Mouse (Mus musculus) neural tube, embryonic 15.5 days (tissue): ENCODE results near the gene Hist1h2an. TPM values are rescaled to one million over a fixed set of nuclear protein-coding genes. Genes with fewer than 3 reads are reported as not detected.
"Not testable (repeated sequence)": the region's sequence is repeated elsewhere in the genome, so short reads cannot be mapped to it uniquely, and the experiment has no call there.

Experiments used
- ATAC-seq: fragments of 200-750 bp; cut with Nextera tagmentation; 2 replicates; pipeline ENCODE4 v1.8.0; 2017; ENCODE audit warnings: mild to moderate bottlenecking, moderate TSS enrichment, moderate library complexity; ENCODE audit not compliant: low FRiP score
- H3K27ac ChIP-seq: fragments of 300-500 bp; sonication (generic); replicated peaks from 2 replicates; pipeline ENCODE4 v1.5.1; 2015; ENCODE audit warnings: mild to moderate bottlenecking, inconsistent platforms
- H3K27me3 ChIP-seq: fragments of 300-500 bp; sonication (generic); replicated peaks from 2 replicates; pipeline ENCODE4 v1.6.1; 2015; ENCODE audit warnings: inconsistent platforms
- H3K36me3 ChIP-seq: fragments of 300-500 bp; sonication (generic); 2 replicates; pipeline ENCODE4 v1.6.1; 2015; ENCODE audit warnings: inconsistent platforms
- H3K4me1 ChIP-seq: fragments of 300-500 bp; sonication (generic); 2 replicates; pipeline ENCODE4 v1.6.1; 2015; ENCODE audit warnings: inconsistent platforms
- H3K4me2 ChIP-seq: fragments of 300-500 bp; sonication (generic); 2 replicates; pipeline ENCODE4 v1.6.1; 2015; ENCODE audit warnings: inconsistent platforms, mild to moderate bottlenecking, moderate library complexity
- H3K4me3 ChIP-seq: fragments of 300-500 bp; sonication (generic); replicated peaks from 2 replicates; pipeline ENCODE4 v1.5.1; 2015; ENCODE audit warnings: mild to moderate bottlenecking, inconsistent platforms
- H3K9ac ChIP-seq: fragments of 300-500 bp; sonication (generic); replicated peaks from 2 replicates; pipeline ENCODE4 v1.6.1; 2015; ENCODE audit warnings: mild to moderate bottlenecking, inconsistent platforms
- H3K9me3 ChIP-seq: fragments of 300-500 bp; sonication (generic); replicated peaks from 2 replicates; pipeline ENCODE4 v1.6.1; 2016; ENCODE audit warnings: inconsistent platforms
- WGBS: fragments of 180-500 bp; shearing (Covaris S2); methylation state at CpG from one replicate; pipeline ENCODE4 v1.1.7; 2015; ENCODE audit warnings: mixed read lengths; 5-methylcytosine and 5-hydroxymethylcytosine counted together
- polyA plus RNA-seq: library from polyadenylated mRNA; unstranded; fragments of >200 nt; fragmentation: Nextera tagmentation; extraction: Ambion mirVana; gene quantifications from 2 replicates; pipeline ENCODE4 v1.2.1, GENCODE M21; 2015

Hist1h2an gene
- polyA plus RNA-seq, 1 experiment from 2014 or later = not detected

- not testable (repeated sequence) for H3K9me3 ChIP-seq, H3K9ac ChIP-seq, H3K36me3 ChIP-seq, H3K4me1 ChIP-seq, H3K4me3 ChIP-seq, ATAC-seq, H3K4me2 ChIP-seq, H3K27me3 ChIP-seq, H3K27ac ChIP-seq
Observed at GRCm38 (mm10) chr13:21797163-21797562, 10.1 kb upstream of the Hist1h2an start.

DNA sequence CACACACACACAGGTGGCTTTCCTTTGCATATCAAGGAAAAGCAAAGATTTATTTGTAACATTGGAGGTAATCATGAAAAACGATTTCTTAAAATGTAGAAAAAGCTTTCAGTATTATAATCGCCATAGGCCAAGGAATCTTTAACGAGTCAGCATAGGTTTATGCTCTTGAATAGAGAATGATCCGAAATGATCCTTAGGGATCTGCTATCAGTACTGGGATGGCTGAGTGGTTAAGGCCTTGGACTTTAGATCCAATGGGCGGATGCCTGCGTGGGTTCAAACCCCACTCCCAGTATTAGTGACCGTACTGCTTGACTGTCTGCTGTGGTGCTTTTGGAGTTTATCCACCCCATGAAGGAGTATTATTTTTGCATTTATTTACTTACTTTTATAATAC, 8.6 kb upstream of the Hist1h2an start:
- H3K4me1 ChIP-seq = peaks cover 5% of the 10 kb centered on the region; the same call in 1 of the 2 replicates
- no peak overlapping the region for H3K9ac ChIP-seq
- H3K36me3 ChIP-seq = no peaks in the 10 kb centered on the region
- no peak overlapping the region for H3K4me2 ChIP-seq
- WGBS = 97% methylated on average over 7 of the region's 7 CpGs
- no peak for ATAC-seq
- H3K4me3 ChIP-seq = no peak overlapping the region
- no peak overlapping the region for H3K27ac ChIP-seq
- no peaks in the 10 kb centered on the region for H3K27me3 ChIP-seq
- H3K9me3 ChIP-seq = no peaks in the 10 kb centered on the region

DNA sequence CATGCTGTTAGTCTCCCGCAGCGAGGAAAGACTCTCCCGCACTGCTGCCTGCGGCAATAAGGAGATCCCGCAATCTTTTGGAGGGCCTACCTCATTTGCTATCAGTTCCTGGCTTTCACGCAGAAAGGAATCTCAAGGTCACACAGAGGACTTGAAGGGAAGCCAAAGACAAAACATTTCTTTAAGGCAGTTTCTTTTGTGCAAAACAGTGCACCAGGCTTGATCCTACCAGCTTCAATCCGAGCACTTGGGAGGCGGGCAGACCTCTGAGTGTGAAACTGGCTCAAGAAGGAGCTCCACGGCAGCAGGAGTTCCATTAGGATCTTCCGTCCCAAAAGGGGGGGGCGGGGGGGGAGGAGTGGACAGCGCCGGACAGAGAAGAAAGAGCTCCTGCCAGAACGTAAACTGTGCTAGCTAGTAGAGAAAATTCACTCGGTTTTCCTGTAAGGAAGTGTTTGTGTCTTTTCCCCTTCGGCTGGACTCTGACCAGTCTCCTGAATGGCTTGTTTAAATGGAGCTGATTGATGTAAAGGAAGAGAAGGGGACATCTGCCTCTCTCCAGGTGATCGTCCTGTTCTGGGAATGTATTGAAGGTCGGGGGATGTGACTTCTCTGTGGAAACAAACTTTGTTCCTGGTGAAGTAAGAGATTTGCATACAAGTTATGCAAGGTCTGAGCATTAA, 3.7 kb upstream of the Hist1h2an start:
- Histone ChIP-seq H3K4me3 (0 out of 2 replicates have a peak overlapping the region, but pooled peaks have one; percentile 4), H3K9ac (peak overlapping the region; percentile 28; the same call in 1 of the 2 replicates)
- WGBS = 6% methylated on average over 18 of the region's 18 CpGs

DNA sequence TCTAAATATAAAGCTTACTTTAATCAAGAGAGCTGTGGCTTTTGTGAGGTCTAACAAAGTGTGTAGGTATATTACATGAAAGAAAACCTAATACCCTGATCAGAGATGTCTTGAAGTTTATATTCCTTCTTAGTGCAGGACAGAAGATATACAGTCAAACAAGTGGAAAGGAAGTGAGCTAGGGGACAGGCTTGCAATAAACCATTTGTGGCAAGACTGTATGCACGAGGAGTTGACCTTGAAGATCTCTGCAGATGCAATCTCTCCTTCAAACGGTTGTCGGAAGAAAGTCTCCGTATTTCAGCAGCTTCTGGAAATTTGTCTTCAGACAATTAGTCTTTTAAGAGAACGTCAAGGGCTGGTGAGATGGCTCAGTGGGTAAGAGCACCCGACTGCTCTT, 2.9 kb upstream of the Hist1h2an start:
- H3K9me3 ChIP-seq = no peaks in the 10 kb centered on the region
- no peak overlapping the region for H3K4me3 ChIP-seq
- H3K27ac ChIP-seq = no peak overlapping the region
- ATAC-seq = no peak
- WGBS = 62% methylated on average over 6 of the region's 6 CpGs
- H3K36me3 ChIP-seq = no peaks in the 10 kb centered on the region
- no peaks in the 10 kb centered on the region for H3K27me3 ChIP-seq
- no peak overlapping the region for H3K9ac ChIP-seq
- peaks cover 19% of the 10 kb centered on the region for H3K4me1 ChIP-seq
- no peak overlapping the region for H3K4me2 ChIP-seq

More for the DNA sequence above, 3.7 kb upstream of the Hist1h2an start:
- Histone ChIP-seq H3K36me3 (no peaks in the 10 kb centered on the region), H3K4me1 (peaks cover 19% of the 10 kb centered on the region), H3K27ac (no peak overlapping the region), H3K9me3 (no peaks in the 10 kb centered on the region), H3K4me2 (peak overlapping the region; percentile 46), H3K27me3 (no peaks in the 10 kb centered on the region)
- no peak for ATAC-seq

DNA sequence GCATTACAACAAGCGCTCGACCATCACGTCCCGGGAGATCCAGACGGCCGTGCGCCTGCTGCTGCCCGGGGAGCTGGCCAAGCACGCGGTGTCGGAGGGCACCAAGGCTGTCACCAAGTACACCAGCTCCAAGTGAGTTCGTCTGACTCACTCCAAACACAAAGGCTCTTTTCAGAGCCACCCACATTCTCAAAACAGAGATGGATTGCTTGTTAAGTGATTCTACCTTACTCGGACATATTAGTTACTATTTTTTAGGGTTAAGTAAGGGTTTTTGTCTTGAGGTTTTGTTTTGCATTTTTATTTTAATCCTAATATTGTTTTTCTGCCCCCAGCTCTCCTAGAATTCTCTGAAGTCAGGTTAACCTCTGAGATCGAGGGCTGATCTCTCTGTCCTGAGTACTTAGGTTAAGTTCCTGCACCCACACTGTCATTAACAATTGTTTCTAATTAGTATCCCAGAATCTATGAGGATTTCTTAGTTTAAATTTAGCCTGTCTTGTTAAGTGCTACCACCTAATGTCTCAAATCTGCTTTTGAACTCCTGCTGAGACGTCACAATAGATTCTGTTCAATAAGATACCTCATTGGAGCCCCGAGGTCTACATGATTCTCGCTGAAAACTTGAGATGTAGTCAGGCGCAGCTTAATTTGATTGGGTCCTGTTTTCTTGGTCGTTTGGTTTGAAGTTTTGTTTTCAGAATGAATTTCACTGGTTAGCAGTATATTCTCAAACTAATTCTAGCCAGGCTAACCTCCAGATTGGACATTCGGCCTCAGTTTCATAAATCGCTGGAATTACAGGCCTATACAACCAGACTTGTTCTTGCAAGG, 959 bp upstream of the Hist1h2an start:
- H3K9me3 ChIP-seq = no peaks in the 10 kb centered on the region
- H3K4me3 ChIP-seq = peak overlapping the region; percentile 40
- H3K27me3 ChIP-seq = no peaks in the 10 kb centered on the region
- H3K4me1 ChIP-seq = peaks cover 29% of the 10 kb centered on the region
- H3K36me3 ChIP-seq = no peaks in the 10 kb centered on the region
- 0 out of 2 replicates have a peak overlapping the region, but pooled peaks have one; percentile 34 for H3K9ac ChIP-seq
- WGBS = 12% methylated on average over 16 of the region's 21 CpGs
- peak overlapping the region; percentile 67 for H3K4me2 ChIP-seq
- 0 out of 2 replicates have a peak overlapping the region, but pooled peaks have one; percentile 33 for H3K27ac ChIP-seq
- peak; percentile 6 for ATAC-seq

- Histone ChIP-seq H3K9ac (0 out of 2 replicates have a peak overlapping the region, but pooled peaks have one; percentile 30), H3K27ac (peak overlapping the region; percentile 71)
- WGBS = 3% methylated on average over 8 of the region's 8 CpGs
Observed at GRCm38 (mm10) chr13:21786189-21786898, 674 bp downstream of the Hist1h2an start.

DNA sequence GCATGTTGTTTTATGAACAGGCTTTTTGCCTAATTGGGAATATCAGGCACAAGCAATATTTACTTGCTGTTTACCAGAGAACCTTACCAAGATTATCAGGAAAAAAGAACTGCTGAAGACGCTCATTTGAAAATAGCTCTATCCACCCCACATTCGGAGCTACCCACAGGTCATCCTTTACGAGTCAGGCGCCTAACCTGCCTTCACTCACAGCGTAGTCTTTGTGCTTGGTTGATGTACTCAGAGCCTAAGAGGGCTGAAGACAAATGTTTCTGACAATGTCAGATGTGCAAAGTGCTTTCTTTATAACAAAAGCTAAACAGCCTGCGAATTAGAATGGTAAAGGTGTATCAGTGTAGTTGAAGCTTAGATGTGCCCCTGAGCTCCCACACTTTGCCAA, 2.7 kb downstream of the Hist1h2an start:
- H3K4me1 ChIP-seq = peaks cover 42% of the 10 kb centered on the region
- peaks cover 6% of the 10 kb centered on the region; the same call in 1 of the 2 replicates for H3K27me3 ChIP-seq
- WGBS = 18% methylated on average over 6 of the region's 6 CpGs
- peak overlapping the region; percentile 58; the same call in 1 of the 2 replicates for H3K27ac ChIP-seq
- no peak overlapping the region for H3K4me3 ChIP-seq
- H3K9ac ChIP-seq = no peak overlapping the region; the same call in 1 of the 2 replicates
- no peaks in the 10 kb centered on the region for H3K9me3 ChIP-seq
- ATAC-seq = no peak
- H3K36me3 ChIP-seq = no peaks in the 10 kb centered on the region
- H3K4me2 ChIP-seq = peak overlapping the region; percentile 72; the same call in 1 of the 2 replicates

More at GRCm38 (mm10) chr13:21786189-21786898, 674 bp downstream of the Hist1h2an start:
- Histone ChIP-seq H3K4me2 (peak overlapping the region; percentile 67), H3K36me3 (no peaks in the 10 kb centered on the region), H3K27me3 (no peaks in the 10 kb centered on the region), H3K9me3 (no peaks in the 10 kb centered on the region), H3K4me1 (peaks cover 37% of the 10 kb centered on the region), H3K4me3 (peak overlapping the region; percentile 40)
- no peak for ATAC-seq

DNA sequence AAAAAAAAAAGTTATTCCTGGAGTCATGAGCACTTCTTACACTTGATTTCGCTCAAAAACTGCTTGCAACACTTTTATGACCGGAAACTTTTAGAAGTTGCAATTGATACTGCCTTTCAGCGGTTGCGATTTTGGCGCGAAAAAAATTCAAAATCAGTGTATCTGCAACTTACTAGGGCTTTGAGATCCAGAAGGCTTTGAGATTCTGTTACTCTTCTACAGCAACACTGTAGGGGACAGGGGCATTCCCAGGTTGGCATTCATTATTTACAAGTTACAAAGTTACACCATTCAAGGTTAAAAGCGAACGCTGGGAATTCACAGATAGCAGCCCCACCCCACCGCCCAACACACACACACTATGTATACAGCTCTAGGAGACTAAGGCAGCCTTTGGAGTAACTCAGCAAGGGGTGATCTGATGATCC, 3.3 kb downstream of the Hist1h2an start:
- peak overlapping the region; percentile 72 for H3K4me2 ChIP-seq
- H3K9ac ChIP-seq = no peak overlapping the region; the same call in 1 of the 2 replicates
- 2% methylated on average over 9 of the region's 9 CpGs for WGBS
- no peak for ATAC-seq
- H3K4me3 ChIP-seq = peak overlapping the region; percentile 41
- H3K4me1 ChIP-seq = peaks cover 45% of the 10 kb centered on the region
- H3K27ac ChIP-seq = peak overlapping the region; percentile 58; the same call in 1 of the 2 replicates
- H3K36me3 ChIP-seq = no peaks in the 10 kb centered on the region
- no peaks in the 10 kb centered on the region for H3K9me3 ChIP-seq
- peaks cover 6% of the 10 kb centered on the region; the same call in 1 of the 2 replicates for H3K27me3 ChIP-seq

- peaks cover 43% of the 10 kb centered on the region for H3K4me1 ChIP-seq
- WGBS = under 1% methylated on average over 15 of the region's 20 CpGs
- H3K27ac ChIP-seq = peak within 1 kb of the TSS; percentile 72
- H3K9me3 ChIP-seq = no peaks in the 10 kb centered on the region
- H3K9ac ChIP-seq = peak within 1 kb of the TSS; percentile 45; the same call in 1 of the 2 replicates
- peaks cover 6% of the 10 kb centered on the region; the same call in 1 of the 2 replicates for H3K27me3 ChIP-seq
- ATAC-seq = peak; percentile 85
- peak within 1 kb of the TSS; percentile 72 for H3K4me2 ChIP-seq
- peak within 1 kb of the TSS; percentile 41 for H3K4me3 ChIP-seq
- H3K36me3 ChIP-seq = no peaks in the 10 kb centered on the region
Observed at GRCm38 (mm10) chr13:21783255-21783617, 3.8 kb downstream of the Hist1h2an start, which contains the start of gene Hist1h3i. Gene Hist1h3i, minus strand, starts transcription at chr13:21783370.

GRCm38 (mm10) chr13:21782361-21783254, 4.4 kb downstream of the Hist1h2an start:
- H3K27ac ChIP-seq = peak overlapping the region; percentile 72
- not testable (repeated sequence) for ATAC-seq, H3K27me3 ChIP-seq, H3K36me3 ChIP-seq, H3K9me3 ChIP-seq
- H3K9ac ChIP-seq = peak overlapping the region; percentile 45; the same call in 1 of the 2 replicates
- peaks cover 39% of the 10 kb centered on the region for H3K4me1 ChIP-seq
- peak overlapping the region; percentile 41 for H3K4me3 ChIP-seq
- H3K4me2 ChIP-seq = peak overlapping the region; percentile 72
- under 1% methylated on average over 15 of the region's 35 CpGs for WGBS
